Mouse (Mus musculus): ENCODE data around the gene Hoxb2.

Hoxb2 gene

GRCm38 (mm10) chr11:96336597-96336996 lies 13.7 kb upstream of the Hoxb2 start:
- no peak for DNase-seq (ENCODE audit: low read depth)

- DNase-seq (ENCODE audit: low read depth), result no peak
Measured at GRCm38 (mm10) chr11:96337026-96337425, 13.3 kb upstream of the Hoxb2 start.

GRCm38 (mm10) chr11:96338957-96339855 lies 11.1 kb upstream of the Hoxb2 start:
- DNase-seq (ENCODE audit: low read depth), result no peak

- no peak for DNase-seq (ENCODE audit: low read depth)
Measured at GRCm38 (mm10) chr11:96340698-96341365, 9.5 kb upstream of the Hoxb2 start.

DNA sequence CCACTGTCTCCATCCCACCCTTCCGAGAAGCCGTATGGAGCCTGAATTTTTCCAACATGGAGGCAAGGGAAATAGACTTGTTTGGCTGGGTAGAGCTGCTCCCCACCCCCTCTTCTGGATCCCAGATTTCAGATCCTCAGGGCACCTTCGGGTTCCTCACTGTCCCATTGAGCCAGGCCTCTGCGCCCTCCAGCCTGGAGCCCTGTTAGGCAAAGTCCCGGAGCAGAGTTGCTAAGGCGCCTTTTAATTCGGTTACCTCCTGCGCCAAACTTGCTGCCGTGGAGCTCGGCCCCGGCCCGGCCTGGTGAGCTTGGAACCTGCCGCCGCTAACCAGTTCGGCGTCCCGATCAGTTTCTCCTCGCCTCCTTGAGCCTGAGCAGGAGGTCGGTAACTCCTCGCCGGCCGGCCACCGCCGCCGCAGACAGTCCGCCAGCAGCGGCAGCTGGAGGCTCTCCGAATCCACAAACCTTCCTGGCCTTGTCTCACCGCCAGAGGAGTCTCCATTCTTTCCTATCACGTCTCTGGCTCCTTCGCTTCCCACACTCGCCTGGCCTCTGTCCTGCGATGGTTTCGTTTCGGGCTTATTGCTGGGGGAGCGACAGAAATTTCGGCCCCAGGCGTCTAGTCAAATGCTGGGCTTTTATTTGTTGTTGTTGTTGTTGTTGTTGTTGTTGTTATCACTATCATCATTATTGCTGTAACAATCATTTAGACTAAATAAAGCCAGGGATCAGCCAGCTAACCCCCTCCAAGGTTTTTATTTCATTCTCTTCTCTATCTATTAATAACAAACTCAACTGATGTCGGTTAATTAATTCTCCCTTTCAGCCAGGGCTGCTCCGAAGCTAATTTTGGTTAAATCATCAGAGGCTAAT lies 8.4 kb upstream of the Hoxb2 start:
- DNase-seq (ENCODE audit: low read depth), result no peak

DNA sequence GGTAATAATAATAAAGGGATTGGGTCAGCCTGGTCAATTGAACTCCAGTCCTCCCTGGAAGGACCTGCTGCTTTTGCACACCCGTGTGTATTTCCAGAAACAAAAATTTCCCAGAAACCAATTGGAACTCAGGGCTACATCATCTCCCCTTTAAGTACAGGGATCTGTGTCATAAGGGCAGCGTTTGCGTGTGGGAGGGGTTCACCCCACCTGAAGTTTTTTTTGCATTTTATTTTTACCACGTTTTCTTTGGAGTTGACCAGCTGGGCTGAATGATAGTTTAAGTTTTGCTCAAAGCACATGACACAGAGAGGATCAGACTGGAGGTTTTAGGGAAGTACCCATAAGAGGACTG lies 7.8 kb upstream of the Hoxb2 start:
- no peak for DNase-seq (ENCODE audit: low read depth)

DNA sequence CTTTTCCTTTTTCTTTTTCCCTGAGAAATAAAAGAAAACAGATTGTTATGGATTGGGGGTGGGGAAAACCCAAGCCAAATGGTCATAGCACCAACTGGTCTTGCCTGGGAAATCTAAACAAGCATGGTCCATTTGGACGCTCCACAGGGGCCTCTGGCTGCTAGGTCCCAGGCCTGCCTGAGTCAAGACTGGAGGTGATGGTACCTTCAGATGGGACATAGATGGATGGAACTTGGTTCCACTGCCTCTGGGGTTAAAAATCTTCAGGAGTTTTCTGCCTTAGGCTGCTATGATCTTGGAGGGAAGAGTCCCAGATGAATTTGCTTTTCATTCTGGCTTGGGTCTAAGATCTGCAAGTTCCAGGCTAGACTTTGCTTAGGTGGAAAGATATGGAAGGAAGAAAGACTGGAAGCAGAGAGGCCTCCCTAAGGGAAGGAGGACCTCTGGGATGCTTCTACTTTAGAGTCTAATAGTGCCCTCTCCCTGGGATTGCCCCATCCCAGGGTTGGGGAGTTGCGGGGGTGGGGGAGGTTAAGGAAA lies 7.0 kb upstream of the Hoxb2 start:
- no peak for DNase-seq (ENCODE audit: low read depth)

- DNase-seq (ENCODE audit: low read depth), result no peak
Measured at GRCm38 (mm10) chr11:96344061-96344877, 6.1 kb upstream of the Hoxb2 start.

DNA sequence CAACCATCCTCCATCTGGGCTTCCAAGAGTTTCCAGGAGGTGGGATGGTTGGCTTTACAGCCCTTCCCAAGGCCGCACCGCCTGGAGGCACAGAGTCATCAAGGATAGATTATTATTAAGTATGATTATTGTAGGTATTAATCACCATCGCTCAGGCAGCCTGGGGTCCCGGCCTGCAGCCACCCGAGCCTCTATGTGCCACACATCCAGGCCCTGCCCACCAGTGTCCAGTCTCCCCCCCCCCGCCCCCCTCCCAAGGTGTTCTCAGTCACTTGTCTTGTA lies 5.5 kb upstream of the Hoxb2 start:
- no peak for DNase-seq (ENCODE audit: low read depth)

DNA sequence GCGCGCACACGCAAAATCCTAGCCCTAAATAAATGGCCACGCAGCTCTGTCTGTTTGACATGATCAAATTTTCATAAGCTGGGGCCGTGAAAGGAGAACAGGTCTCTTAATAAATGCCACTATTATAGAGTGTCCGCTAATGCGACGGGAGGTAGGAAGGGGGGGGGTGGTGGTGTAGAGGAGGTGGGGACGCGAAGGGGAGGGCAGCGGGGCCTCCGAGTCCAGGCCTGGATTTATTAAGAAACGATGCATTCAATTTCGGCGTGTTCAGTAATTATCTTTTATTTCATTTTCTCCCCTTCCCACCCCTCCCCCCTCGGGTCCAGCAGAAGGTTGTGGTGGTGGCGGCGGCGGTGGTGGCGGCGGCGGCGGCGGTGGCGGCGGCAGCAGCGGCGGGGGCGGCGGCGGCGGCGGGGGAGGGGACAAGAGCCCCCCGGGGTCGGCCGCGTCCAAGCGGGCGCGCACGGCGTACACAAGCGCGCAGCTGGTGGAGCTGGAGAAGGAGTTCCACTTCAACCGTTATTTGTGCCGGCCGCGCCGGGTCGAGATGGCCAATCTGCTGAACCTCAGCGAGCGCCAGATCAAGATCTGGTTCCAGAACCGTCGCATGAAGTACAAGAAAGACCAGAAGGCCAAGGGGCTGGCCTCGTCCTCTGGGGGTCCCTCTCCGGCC lies 5.0 kb upstream of the Hoxb2 start:
- no peak for DNase-seq (ENCODE audit: low read depth)

DNA sequence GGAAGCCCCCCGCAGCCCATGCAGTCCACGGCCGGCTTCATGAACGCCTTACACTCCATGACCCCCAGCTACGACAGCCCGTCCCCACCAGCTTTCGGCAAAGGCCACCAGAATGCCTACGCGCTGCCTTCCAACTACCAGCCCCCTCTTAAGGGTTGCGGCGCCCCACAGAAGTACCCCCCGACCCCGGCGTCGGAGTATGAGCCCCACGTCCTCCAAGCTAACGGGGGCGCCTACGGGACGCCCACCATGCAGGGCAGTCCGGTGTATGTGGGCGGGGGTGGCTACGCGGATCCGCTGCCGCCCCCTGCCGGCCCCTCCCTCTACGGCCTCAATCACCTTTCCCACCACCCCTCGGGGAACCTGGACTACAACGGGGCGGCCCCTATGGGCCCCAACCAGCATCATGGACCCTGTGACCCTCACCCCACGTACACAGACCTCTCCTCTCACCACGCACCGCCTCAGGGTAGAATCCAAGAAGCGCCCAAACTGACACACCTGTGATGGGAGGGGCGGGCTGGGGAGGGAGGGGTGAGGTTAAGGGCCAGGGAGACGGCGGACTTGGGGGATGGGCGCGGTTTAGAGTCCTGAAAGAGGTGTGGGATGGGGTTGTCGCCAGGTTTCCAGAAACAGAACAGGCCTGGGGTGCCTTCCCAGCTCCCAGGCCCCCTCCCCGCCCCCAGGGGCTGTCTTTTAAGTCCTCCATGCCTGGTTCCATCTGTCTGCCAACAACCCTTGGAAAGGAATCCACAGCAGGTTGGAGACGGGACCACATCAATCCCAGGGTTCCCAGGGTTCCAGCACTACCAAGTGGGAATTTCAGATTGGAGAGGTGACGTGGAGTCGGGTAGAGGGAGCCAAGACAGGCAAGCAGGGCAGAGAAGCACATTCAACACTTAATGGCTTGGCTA lies 4.2 kb upstream of the Hoxb2 start:
- no peak for DNase-seq (ENCODE audit: low read depth)

DNA sequence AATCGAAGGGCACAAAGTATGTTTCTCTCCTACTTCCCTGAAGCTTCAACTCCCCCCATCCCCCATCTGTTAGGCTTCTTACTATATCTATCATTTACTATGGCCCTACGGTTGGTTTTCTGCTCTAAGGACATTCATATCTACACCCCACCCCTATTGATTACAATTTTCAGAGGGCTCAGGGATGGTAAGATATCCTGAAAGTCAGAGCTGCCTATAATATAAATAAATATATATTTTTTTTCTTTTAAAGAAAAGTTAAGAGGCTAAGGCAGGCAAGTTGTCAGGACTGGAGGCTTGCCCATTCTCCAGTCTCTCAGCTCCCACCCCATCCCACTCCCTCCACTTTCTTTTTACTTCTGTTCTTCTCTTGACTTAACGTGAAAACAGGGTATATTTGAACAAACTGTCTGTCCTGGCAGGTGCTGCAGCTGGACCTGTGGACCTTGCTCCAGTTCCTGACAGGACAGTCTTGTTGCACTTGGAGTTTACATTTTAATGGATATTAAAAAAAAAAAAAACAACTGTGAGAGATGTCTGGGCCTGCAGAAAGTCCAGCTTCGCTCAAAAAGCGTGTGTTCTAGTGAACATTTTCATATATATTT lies 3.3 kb upstream of the Hoxb2 start:
- DNase-seq (ENCODE audit: low read depth), result no peak

GRCm38 (mm10) chr11:96347717-96348116 lies 2.6 kb upstream of the Hoxb2 start:
- DNase-seq (ENCODE audit: low read depth), result no peak

DNA sequence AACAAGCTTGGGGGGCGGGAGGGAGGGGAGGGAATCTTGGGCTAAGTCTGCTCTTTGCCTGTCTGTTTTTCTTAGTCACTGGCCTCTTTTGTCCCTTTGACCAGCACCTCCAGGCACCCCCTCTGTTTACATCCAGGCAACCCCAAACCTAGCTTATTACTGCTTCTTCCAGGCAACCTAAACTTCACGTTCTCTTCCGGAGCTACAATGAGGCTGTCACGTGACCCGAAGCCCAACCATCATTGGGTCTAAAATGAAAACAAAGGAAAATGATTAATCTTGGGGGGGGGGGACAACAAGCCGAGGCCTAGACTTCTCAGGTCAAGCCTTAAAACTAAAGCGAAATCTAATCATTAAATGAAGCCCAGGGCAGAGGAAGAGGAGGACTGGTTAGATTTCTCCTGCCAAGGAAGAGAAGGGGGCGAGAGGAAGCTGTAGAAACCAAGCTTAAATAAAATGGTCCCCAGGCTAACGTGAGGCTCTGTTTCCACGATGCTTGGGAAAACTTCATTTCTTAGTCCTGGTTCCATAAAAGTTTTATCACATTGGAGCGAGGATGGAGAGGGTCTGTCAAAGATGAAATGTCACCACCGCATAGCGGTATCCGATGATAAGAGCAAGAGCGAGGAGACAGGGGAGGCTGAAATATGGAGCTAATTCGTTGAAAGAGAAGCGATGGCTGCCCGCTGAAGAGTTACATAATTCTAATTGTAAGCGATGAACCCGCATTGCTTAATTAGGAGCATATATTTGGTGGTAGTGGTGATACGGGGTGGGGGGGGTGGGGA lies 2.0 kb upstream of the Hoxb2 start:
- no peak for DNase-seq (ENCODE audit: low read depth)

GRCm38 (mm10) chr11:96348988-96349387 lies 1.3 kb upstream of the Hoxb2 start:
- DNase-seq (ENCODE audit: low read depth), result no peak

GRCm38 (mm10) chr11:96349491-96350340 lies 609 bp upstream of the Hoxb2 start:
- no peak for DNase-seq (ENCODE audit: low read depth)

DNA sequence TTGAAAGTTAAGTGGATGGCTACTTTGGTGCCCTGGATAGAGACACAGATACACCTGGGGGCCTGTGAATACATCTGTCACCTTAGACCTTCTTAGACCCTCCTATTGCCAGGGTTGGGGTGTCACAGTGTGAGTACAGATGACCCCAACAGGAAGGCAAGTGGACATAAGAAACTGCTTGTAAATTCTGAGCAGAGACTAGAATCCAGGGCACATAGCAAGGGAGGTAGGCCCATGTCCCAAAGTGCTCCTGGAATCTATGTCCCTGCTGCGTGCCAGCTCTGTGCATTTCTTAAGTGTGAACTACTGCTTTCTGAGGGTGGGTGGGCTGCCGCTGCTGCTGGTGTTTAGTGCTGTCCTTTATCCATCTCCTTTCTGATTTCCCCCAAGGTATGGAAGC lies 466 bp downstream of the Hoxb2 start:
- DNase-seq (ENCODE audit: low read depth), result no peak

DNA sequence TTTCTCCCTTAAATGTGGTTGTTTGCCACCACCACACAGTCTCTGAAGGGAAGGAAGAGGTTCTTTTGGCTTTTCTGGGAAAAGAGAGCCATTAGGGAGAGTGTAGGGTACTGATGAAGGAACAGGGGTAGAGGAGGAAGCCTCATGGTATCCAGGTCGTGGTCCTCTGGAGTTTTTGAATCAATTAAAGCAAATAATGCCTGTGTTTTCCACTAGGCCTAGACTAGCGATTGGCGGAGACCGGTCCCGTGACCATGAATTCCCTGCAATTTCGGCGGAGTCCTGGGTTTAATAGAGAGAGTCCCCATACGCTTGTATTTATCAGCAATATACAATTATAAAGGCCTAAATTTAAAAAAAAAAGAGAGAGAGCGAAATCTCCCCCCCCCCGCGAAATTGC lies 987 bp downstream of the Hoxb2 start:
- no peak for DNase-seq (ENCODE audit: low read depth)
